Mouse (Mus musculus) spleen, postnatal 36 days (tissue): Measurements from ENCODE around the gene Evx1.

Experiments
- DNase-seq, 2 experiments: peaks; one replicate each; pipeline ENCODE4 v3.0.0; 2022; ENCODE audit warnings: low spot score in 2 of 2, mixed read lengths in 1 of 2

Evx1 gene

GRCm38 (mm10) chr6:52313391-52314303 is at the start of gene Evx1:
Gene Evx1, plus strand, starts transcription at chr6:52313498.
- DNase-seq: no peak

- DNase-seq: no peak
Observed at GRCm38 (mm10) chr6:52264106-52264790, 49.0 kb upstream of the Evx1 start.

- no peak for DNase-seq
Observed at GRCm38 (mm10) chr6:52265306-52265912, 47.9 kb upstream of the Evx1 start.

DNA sequence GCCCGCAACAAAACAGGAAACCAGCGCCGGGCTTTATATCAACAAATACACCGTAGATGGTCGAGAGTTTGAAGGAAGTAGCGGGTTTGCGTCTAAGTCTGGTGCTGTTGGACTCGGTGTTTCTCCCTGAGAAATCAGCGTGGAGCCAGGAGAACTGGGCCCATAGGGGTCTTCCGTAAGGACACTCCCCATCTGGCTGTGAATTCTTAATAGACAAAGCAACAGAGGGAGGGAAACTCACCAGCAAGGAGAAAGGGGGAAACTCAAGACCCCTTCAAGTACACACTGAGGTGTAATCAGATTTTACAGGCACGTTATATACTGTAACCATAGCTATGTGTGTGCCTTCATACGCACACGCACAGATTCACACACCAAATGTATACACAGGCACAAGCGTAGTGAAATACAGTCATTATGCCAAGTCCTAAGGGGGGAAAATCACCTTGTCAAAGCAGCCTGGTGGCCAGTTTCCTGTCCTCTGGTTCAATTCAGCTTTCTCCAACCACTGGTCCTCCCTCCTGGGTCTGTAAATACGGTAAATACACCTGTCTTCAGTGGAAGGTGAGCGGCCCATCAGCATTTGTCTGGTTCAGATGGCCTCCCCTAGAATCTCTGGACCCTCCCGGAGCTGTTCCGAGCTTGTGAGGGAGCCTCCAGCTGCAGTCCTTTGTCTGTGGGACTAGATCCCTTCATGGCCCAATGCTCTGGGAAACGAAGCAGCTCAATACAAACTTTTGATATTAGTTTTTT is 47.2 kb upstream of the Evx1 start:
- DNase-seq: no peak

DNA sequence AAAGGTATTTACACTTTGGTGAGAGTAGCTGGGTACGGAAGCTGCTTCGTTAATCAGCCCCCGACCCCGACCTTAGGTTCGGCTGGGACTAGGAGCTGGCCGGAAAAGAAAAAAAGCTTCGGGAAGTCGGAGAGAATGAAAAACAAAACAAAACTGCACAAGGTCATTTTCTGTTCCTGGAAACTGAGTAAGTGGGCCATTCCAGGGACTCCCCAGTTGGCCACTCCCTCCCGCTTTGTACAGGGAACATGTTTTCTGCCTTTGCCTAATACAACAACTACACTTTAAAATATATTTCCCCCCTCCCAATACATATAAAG is 46.7 kb upstream of the Evx1 start:
- DNase-seq: no peak

DNA sequence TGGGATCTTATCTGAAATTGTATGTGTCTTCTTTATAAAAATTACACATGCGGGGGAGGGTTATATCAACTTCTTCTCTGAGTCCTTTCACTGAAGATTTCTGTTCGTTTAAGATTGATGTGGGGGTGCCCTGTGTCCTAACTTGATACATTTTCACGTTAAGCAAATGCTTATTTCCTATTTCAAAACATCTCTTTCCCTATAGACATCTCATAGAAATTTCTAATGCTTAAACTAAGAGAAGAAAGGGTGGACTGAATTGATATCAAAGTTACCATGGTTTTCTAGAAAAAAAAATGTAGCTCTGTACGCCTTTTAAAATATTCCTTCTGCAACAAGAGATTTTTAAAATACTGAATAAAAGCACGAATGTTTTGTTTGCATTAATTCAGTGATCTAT is 46.1 kb upstream of the Evx1 start:
- no peak for DNase-seq

DNA sequence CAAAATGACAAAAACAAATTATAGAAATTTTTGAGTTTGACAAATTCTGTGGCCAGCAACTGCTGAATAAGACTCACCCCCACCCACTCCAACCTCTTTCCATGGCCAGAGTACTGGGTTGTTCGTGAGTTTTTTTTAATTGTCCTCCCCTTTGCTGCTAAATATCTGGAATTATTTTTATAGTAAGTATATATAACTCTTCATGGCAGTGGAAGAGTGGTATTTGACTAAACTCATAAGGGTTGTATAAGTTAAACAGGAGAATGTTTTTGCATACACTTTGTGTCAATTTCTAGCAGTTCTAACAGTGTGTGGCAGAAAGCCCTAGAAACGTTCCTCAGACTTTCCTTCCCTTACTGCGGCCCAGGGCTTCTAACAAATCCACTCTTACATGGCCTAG is 45.6 kb upstream of the Evx1 start:
- no peak for DNase-seq

DNA sequence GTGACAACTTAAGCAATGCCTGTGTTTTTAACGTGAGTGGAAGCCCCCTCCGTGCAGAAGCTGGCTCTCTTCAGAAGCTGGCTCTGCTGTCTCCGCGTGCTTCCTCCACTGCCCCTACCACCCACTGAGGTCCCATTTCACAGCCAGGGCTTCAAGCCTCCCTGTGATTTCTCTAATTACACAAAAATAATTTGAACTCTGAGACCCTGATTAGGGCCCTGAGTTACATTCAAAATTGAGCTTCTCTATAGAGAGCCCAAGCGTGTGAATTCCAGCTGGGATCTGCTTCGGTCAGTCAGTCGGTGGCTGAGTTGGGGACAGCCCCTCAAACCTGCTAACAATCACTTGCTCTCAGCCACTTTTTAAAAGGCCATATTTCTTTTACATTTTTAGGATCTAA is 45.0 kb upstream of the Evx1 start:
- DNase-seq: no peak

DNA sequence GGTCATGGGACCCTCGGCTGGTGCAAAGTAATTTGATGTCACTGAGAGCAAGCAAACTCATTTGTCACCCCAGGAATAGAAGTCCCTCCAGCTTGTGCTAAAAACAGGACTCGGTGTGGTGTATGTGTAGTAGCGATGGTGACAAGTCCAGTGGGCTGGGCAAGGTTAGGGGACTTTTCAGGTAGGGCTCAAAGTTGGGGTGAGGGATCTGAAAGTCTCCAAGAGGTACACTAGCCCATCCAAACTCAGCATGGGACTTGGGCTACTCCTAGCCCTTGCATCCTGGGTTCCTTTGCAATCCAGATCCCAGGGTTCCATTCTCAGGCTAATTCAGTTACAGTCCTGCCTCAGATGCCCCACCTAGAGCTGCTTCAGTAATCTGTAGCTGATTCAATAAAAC is 44.5 kb upstream of the Evx1 start:
- no peak for DNase-seq

- DNase-seq: no peak
Observed at GRCm38 (mm10) chr6:52270494-52271480, 42.5 kb upstream of the Evx1 start.

DNA sequence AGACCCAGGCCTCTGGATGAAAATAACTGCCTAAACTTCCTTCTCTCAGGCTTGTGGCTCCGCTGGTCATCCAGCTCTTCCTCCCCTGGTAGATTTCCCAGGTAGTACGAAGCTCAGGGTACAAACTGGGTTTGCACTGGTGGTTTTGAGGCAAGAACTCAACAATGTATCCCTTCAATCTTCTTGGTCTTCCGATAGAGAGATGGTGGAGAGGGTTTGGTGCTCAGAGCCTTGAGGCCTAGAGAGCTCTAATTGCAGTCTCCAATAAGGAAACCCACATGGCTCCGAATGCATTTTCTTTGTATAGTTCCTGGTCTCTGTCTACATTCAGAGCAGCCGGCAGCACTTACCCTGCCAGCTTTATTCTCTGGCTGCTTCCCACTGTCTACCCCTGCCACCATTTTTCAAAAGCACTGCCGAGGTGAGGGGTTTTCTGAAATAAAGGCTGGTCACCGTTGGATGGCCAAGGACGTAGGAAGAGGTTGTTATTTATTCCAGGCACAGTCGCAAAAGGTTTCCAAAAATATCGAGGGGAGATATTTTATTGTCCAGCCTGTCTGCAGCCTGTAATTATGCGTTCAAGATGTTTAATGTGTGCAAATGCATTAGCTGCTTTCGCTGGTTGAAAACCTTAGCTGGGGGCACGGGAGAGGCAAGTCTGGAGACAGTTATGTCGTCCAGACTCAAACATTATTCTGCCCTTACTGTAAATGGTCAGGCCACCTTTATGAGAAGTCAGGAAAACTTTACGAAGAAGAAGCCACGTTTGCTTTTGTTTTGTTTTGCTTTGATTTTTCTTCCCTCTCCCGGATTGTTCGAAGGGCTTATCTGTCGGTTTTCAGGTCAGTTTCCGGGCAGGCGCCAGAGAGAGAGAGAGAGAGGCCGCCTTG is 40.3 kb upstream of the Evx1 start:
- DNase-seq: no peak

GRCm38 (mm10) chr6:52273656-52274280 is 39.5 kb upstream of the Evx1 start:
- no peak for DNase-seq

- DNase-seq: no peak
Observed at GRCm38 (mm10) chr6:52274576-52274975, 38.7 kb upstream of the Evx1 start.

DNA sequence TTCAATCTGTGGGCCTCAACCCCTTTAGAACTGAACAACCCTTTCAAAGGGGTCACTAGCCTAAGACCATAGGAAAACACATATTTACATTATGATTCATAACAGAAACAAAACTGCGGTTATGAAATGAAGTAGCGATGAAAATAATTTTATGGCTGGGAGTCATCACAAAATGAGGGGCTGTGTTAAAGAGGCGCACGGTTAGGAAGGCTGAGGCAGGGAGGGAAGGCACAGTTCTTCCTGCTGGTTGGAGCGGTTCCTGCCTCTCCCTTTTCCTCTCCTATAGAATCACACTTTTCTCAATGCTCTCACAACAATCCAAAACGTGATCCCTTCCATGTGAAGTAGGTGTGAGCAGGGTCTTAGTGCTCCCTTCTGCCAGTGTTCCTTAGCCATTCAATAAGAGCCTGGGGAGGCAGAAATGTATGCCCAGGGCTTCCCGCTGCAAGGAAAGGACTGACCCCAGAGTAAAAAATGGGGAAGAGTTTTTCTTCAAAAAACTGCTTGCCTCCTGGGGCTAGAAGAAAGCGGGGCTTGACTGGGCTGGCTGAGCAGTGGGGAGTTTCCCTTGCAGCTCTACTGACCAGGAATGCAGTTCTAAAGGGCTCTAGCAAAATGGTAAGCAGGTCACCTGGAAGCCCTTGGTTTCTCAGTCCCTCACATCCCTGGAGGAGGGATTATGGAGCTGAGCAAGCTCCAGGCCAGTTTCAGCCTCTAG is 37.6 kb upstream of the Evx1 start:
- DNase-seq: no peak

- DNase-seq: no peak
Observed at GRCm38 (mm10) chr6:52276382-52276781, 36.9 kb upstream of the Evx1 start.

DNA sequence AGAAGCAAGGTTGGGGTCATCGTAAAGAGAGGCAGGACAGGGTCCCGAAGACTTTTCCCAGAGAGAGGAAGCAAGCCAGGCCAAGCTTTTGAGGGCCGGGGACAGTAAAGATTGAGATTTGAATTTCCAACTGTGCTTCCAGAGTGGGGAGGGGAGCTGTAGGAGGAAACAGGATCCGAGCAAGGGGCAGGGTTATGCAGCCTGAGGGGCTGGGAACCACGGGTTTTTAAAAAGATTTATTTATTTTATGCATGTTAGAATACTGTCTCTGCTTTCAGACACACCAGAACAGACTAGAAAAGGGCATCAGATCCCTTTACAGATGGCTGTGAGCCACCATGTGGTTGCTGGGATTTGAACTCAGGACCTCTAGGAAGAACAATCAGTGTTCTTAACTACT is 36.4 kb upstream of the Evx1 start:
- DNase-seq: no peak

DNA sequence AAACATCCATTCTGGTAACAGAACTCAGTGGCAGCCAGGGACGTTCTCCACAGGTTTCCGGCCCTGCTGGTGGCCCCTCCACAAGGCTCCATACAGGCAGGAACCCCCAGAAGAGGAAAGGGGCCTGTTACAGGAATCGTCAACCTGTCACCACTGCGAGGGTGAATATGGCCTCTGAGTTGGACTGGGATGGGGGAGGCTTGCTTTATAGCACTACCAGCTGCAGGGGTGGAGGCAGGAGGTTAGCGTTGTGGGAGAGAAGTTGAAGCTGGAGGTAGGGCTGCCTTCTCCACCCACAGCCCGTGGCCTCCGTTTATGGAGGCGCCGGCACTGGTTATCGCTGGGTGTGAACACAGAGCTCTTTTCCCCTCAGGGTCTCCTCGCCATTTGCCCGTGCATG is 32.2 kb upstream of the Evx1 start:
- DNase-seq: no peak

DNA sequence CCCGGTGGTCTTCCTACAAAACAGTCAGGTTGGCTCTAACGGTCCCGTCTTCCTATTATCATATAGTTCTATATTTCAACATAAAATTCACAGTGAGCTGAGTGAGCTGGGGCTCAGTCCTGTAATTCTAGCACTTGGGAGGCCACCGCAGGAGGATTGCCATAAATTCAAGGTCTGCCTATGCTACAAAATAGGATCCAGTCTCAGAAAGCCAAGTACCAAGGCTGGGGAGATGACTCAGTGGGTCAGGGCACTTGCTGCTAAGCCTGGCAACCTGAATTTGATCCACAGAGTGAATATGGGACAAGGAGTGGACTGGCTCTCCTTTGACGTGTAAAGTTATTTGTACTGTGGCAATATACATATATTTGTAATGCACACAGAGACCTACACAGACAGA is 29.4 kb upstream of the Evx1 start:
- no peak for DNase-seq

DNA sequence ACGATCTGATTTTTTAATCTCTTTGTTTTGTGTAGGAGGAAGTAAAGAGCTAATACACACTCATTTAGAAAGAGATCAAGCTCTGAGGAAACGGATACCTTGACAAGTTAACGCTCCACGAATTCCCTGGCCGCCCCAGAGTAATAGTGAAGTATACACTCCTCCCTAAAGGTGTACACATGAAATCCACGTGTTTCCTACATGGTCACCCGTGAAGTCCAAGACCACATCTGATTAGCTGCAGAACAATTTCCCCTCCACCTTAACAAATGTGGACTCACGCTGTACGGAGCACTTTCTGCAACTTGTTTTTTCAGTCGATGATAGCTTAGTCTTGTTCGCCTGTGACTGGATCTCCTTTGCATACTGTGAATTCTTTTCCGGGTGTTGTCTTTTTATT is 23.1 kb upstream of the Evx1 start:
- DNase-seq: no peak
